Mouse (Mus musculus) stomach, postnatal 0 days (tissue): ENCODE measurements around the gene Uggt1. TPM values are rescaled to one million over a fixed set of nuclear protein-coding genes. Genes with fewer than 3 reads are reported as not detected.

Source experiments
- ATAC-seq: fragments of 200-750 bp; cut with Nextera tagmentation; 2 replicates; pipeline ENCODE4 v1.8.0; 2017; ENCODE audit not compliant: low FRiP score, low TSS enrichment
- DNase-seq: peaks from one replicate; pipeline ENCODE4 v3.0.0-alpha.2; 2016; ENCODE audit warnings: low spot score
- H3K27ac ChIP-seq: fragments of 300-500 bp; sonication (generic); replicated peaks from 2 replicates; pipeline ENCODE4 v1.5.1; 2014; ENCODE audit warnings: mild to moderate bottlenecking, control low read depth
- H3K27me3 ChIP-seq: fragments of 300-500 bp; sonication (generic); 2 replicates; pipeline ENCODE4 v1.6.1; 2014; ENCODE audit warnings: low read length; ENCODE audit not compliant: control insufficient read depth, insufficient read depth
- H3K36me3 ChIP-seq: fragments of 300-500 bp; sonication (generic); 2 replicates; pipeline ENCODE4 v1.6.1; 2014; ENCODE audit warnings: low read length, mixed read lengths; ENCODE audit not compliant: control insufficient read depth, insufficient read depth
- H3K4me1 ChIP-seq: fragments of 300-500 bp; sonication (generic); replicated peaks from 2 replicates; pipeline ENCODE4 v1.6.1; 2014; ENCODE audit warnings: antibody characterized with exemption; ENCODE audit not compliant: control insufficient read depth, insufficient read depth
- H3K4me2 ChIP-seq: fragments of 300-500 bp; sonication (generic); replicated peaks from 2 replicates; pipeline ENCODE4 v1.6.1; 2014; ENCODE audit warnings: low read depth, mild to moderate bottlenecking, control low read depth, moderate library complexity
- H3K4me3 ChIP-seq: fragments of 300-500 bp; sonication (generic); 2 replicates; pipeline ENCODE4 v1.5.1; 2014; ENCODE audit warnings: low read depth, low read length, control low read depth
- H3K9ac ChIP-seq: fragments of 300-500 bp; sonication (generic); 2 replicates; pipeline ENCODE4 v1.6.1; 2014; ENCODE audit warnings: mild to moderate bottlenecking, low read length, control low read depth, mixed read lengths
- H3K9me3 ChIP-seq: fragments of 300-500 bp; sonication (generic); 2 replicates; pipeline ENCODE4 v1.6.1; 2016; ENCODE audit warnings: low read length; ENCODE audit not compliant: control insufficient read depth
- CTCF ChIP-seq: IDR thresholded peaks from 2 replicates; pipeline ENCODE4 v1.5.1; 2016; ENCODE audit warnings: antibody characterized with exemption, low read depth, mild to moderate bottlenecking, moderate library complexity
- EP300 ChIP-seq: optimal IDR thresholded peaks from 2 replicates; pipeline ENCODE3; 2016; ENCODE audit warnings: antibody characterized with exemption
- WGBS: fragments of 180-500 bp; shearing (Covaris S2); extraction: QIAGEN DNeasy Blood & Tissue Kit; methylation state at CpG from one replicate; pipeline ENCODE4 v1.1.7; 2014; 5-methylcytosine and 5-hydroxymethylcytosine counted together
- polyA plus RNA-seq: library from polyadenylated mRNA; unstranded; fragments of >200 nt; fragmentation: Nextera tagmentation; extraction: Ambion mirVana; gene quantifications from 2 replicates; pipeline ENCODE4 v1.2.1, GENCODE M21; 2015

Uggt1 gene
- polyA plus RNA-seq, 1 experiment from 2014 or later: 28.9 TPM

DNA sequence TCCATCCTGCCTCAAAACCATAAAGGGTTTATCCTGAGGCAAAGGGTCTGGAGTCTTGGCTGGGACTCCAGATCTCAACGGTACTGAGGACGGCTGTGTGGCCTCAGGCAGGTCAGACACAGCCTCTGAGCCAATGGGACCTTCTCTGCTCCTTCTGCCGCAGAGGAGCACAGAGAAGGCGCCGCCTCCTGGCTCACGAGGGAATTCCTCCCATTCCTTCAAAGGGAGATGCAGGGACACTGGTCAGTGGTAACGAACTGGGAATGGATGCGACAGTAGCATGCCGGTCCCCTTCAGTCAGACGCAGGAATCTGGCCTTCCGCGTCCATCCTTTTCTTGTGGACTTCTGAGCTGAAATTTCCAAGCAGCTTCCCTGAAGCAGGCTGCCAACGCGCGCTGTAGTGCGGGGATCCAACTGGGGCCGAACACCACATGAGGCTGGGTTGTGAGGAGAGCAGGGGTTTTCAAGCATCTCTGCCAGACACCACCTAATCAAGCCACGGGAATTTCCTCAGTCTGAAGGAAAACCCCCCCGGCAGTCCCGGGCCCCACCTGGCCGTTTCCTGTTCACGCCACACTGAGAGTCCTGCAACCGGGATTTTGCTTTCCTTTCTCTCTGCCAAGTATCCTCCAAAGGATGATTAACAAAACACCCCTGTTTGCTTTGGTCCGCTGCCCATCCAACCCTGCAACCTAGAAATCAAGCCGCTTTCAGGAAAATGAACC lies 10.3 kb upstream of the Uggt1 start:
- Histone ChIP-seq H3K9me3 (no peaks in the 10 kb centered on the region), H3K4me3 (no peak overlapping the region), H3K27me3 (no peaks in the 10 kb centered on the region), H3K4me1 (no peaks in the 10 kb centered on the region), H3K9ac (no peak overlapping the region), H3K36me3 (no peaks in the 10 kb centered on the region), H3K27ac (no peak overlapping the region), H3K4me2 (peak overlapping the region; percentile 23; the same call in 1 of the 2 replicates)
- TF ChIP-seq CTCF (peak; percentile 80), EP300 (no peak)
- ATAC-seq (0 out of 2 replicates have a peak, but pooled peaks have one; percentile 27), DNase-seq (peak; percentile 66)
- 11% methylated on average over 25 of the region's 25 CpGs for WGBS

DNA sequence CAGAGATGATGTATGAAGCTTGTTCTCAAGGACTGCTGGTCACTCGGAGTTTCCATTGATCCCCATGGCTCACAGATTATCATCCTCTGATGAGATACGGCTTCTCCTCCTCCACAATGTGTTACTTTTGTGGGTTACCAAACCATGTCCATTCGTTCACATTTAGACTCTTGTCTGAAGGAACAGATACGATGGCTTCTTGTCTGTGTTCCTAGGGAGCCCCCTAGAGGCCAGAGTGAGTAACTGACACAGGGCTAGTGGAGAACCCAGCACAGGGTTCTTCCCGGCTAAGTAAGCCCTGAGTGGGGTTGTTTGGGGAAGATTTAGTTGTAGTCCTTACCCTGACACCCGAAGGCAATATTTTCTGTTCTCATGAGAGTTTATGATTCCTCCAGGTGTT lies 8.3 kb upstream of the Uggt1 start:
- 3% methylated on average over 6 of the region's 6 CpGs for WGBS
- Histone ChIP-seq H3K27me3 (no peaks in the 10 kb centered on the region), H3K27ac (no peak overlapping the region), H3K9me3 (no peaks in the 10 kb centered on the region), H3K4me1 (no peaks in the 10 kb centered on the region), H3K4me2 (no peak overlapping the region), H3K36me3 (no peaks in the 10 kb centered on the region), H3K9ac (no peak overlapping the region), H3K4me3 (no peak overlapping the region)
- ATAC-seq (peak; percentile 48), DNase-seq (peak; percentile 63)
- TF ChIP-seq CTCF: peak; percentile 97
- TF ChIP-seq EP300: no peak

- Histone ChIP-seq H3K36me3 (no peaks in the 10 kb centered on the region), H3K4me2 (no peak overlapping the region), H3K27ac (no peak overlapping the region), H3K9me3 (no peaks in the 10 kb centered on the region), H3K9ac (no peak overlapping the region; the same call in 1 of the 2 replicates), H3K27me3 (no peaks in the 10 kb centered on the region), H3K4me1 (no peaks in the 10 kb centered on the region), H3K4me3 (no peak overlapping the region)
- ATAC-seq: peak; percentile 63; the same call in 1 of the 2 replicates
- peak; percentile 73 for DNase-seq
- WGBS: 11% methylated on average over 9 of the region's 9 CpGs
- TF ChIP-seq EP300 (no peak), CTCF (no peak)
Observed at GRCm38 (mm10) chr1:36251426-36251825, 6.9 kb upstream of the Uggt1 start.

- no peak overlapping the region for H3K4me3 ChIP-seq
- no peak overlapping the region for H3K9ac ChIP-seq
- no peak overlapping the region for H3K27ac ChIP-seq
- ATAC-seq (no peak), DNase-seq (no peak)
- no peaks in the 10 kb centered on the region for H3K27me3 ChIP-seq
- no peak for TF ChIP-seq EP300
- no peak for TF ChIP-seq CTCF
- no peak overlapping the region for H3K4me2 ChIP-seq
- no peaks in the 10 kb centered on the region for H3K4me1 ChIP-seq
- H3K36me3 ChIP-seq: no peaks in the 10 kb centered on the region
- no peaks in the 10 kb centered on the region for H3K9me3 ChIP-seq
- WGBS: 60% methylated on average over 6 of the region's 6 CpGs
Observed at GRCm38 (mm10) chr1:36246688-36247087, 2.2 kb upstream of the Uggt1 start.

DNA sequence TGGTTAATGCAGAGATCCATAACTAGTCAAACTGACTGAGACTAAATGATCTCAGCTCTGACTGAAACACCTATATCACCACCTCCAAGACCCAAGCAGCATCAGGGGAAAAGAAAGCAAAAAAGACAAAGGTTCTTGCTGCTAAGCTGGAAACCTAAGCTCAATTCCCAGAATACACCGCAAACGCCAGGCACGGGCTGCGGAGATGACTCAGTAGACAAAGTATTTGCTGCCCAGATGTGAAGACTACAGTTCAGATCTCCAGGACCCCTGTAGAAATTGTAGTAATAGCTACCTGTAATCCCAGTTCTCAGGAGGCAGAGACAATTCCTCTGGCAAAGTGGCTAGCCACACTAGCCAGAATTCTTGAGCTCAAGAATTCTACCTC lies 302 bp upstream of the Uggt1 start:
- H3K27me3 ChIP-seq: no peaks in the 10 kb centered on the region
- no peak for DNase-seq
- H3K4me3 ChIP-seq: peak overlapping the region; percentile 81; the same call in 1 of the 2 replicates
- H3K9ac ChIP-seq: no peak overlapping the region
- H3K9me3 ChIP-seq: no peaks in the 10 kb centered on the region
- no peak for ATAC-seq
- H3K36me3 ChIP-seq: no peaks in the 10 kb centered on the region
- no peaks in the 10 kb centered on the region for H3K4me1 ChIP-seq
- WGBS: 82% methylated on average over 4 of the region's 4 CpGs
- no peak for TF ChIP-seq EP300
- no peak for TF ChIP-seq CTCF
- 0 out of 2 replicates have a peak overlapping the region, but pooled peaks have one; percentile 45 for H3K4me2 ChIP-seq
- H3K27ac ChIP-seq: no peak overlapping the region

DNA sequence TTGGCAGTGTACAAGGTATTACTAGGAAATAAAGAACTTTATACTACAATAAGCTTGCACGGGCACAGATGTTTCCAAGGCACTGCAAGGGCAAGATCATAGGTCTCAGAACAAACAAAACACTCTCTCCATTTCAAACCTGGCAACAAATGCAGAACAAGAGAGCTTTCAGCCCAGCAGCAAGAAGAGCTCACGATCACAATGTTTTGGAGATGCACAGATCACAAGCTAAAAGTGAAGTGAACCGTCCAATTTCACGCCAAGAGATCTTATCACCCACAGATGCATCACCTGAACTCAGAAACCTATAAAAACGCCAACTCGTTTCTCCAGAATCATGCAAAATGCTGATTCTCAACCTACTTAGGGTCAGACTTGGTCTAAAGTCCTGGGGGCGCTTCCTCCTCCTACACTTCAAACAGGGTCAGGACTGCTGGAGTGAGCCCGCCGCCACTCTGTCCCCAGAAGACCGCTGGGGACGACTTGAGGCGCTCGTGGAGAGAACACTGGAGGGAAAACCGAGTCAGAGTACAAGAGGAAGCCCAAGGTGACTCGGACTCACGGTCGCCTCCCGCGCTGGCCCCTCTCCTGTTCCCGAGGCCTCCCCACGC lies 968 bp downstream of the Uggt1 start:
- ATAC-seq: no peak
- TF ChIP-seq EP300: no peak
- no peak for TF ChIP-seq CTCF
- Histone ChIP-seq H3K4me3 (peak overlapping the region; percentile 81), H3K27me3 (no peaks in the 10 kb centered on the region), H3K4me2 (peak overlapping the region; percentile 92), H3K27ac (peak overlapping the region; percentile 91), H3K36me3 (no peaks in the 10 kb centered on the region), H3K9me3 (no peaks in the 10 kb centered on the region), H3K9ac (peak overlapping the region; percentile 84), H3K4me1 (no peaks in the 10 kb centered on the region)
- no peak for DNase-seq
- 1% methylated on average over 20 of the region's 21 CpGs for WGBS
